Mouse (Mus musculus) testis, adult 2 months (tissue): ENCODE data around the gene Rcan2. TPM values are rescaled to one million over a fixed set of nuclear protein-coding genes. Genes with fewer than 3 reads are reported as not detected.

Source experiments
- H3K27ac ChIP-seq: fragments of 200-500 bp; 2 replicates; pipeline ENCODE4 v1.5.1; 2012; ENCODE audit warnings: low read depth, low read length; ENCODE audit not compliant: control insufficient read depth, insufficient read depth
- H3K27me3 ChIP-seq: fragments of 200-500 bp; 2 replicates; pipeline ENCODE4 v1.6.1; 2012; ENCODE audit warnings: mild to moderate bottlenecking, low read length, moderate library complexity; ENCODE audit not compliant: control insufficient read depth, insufficient read depth
- H3K36me3 ChIP-seq: fragments of 200-500 bp; 2 replicates; pipeline ENCODE4 v1.6.1; 2012; ENCODE audit warnings: mild to moderate bottlenecking, low read length; ENCODE audit not compliant: control insufficient read depth, insufficient read depth
- H3K4me1 ChIP-seq: fragments of 200-500 bp; 2 replicates; pipeline ENCODE4 v1.6.1; 2012; ENCODE audit warnings: low read length; ENCODE audit not compliant: control insufficient read depth, insufficient read depth
- H3K4me3 ChIP-seq: fragments of 200-500 bp; 2 replicates; pipeline ENCODE4 v1.5.1; 2012; ENCODE audit warnings: low read depth, mild to moderate bottlenecking, low read length, moderate library complexity, mixed read lengths; ENCODE audit not compliant: control insufficient read depth
- CTCF ChIP-seq: fragments of 200-500 bp; IDR thresholded peaks from 2 replicates; pipeline ENCODE4 v1.5.1; 2012; ENCODE audit warnings: low read depth, mild to moderate bottlenecking, inconsistent platforms, low read length, moderate library complexity; ENCODE audit not compliant: control insufficient read depth, insufficient read depth, insufficient replicate concordance
- POLR2A ChIP-seq: fragments of 200-500 bp; IDR thresholded peaks from 2 replicates; pipeline ENCODE4 v1.6.1; 2012; ENCODE audit warnings: low read depth, mild to moderate bottlenecking, inconsistent platforms, low read length, moderate library complexity; ENCODE audit not compliant: control insufficient read depth
- polyA plus RNA-seq: library from polyadenylated mRNA; depleted of rRNA; stranded (reverse); fragments of >200 nt; gene quantifications from 2 replicates; pipeline ENCODE4 v1.2.3, GENCODE M21; 2012; rRNA removed

Rcan2 gene
- polyA plus RNA-seq: 1.2 and 1.3 TPM in 2 replicates

DNA sequence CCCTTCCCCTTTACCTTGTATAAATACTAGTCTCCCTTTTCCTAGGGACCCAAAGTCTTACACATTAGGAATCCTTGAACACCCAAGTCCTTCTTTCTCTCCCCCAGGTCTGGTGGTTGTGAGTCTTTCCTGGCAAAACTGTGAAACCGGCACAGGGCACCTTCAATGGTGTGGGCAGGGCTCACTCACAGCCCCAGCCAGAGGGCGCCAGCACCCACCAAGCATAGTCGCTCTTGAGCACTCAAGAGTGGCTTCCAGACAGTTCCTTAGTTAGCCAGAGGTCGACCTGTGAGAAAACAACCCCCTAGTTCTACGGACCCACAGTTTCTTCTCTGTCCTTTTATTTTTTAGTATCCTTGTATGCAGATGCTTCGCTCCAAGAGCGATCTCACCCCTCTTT lies at the start of gene Rcan2:
Rcan2 (plus strand) TSS at position 275 of the 400 bp plus-strand sequence.
- H3K36me3 ChIP-seq: no peaks in the 10 kb centered on the region
- H3K27ac ChIP-seq: no peak within 1 kb of the TSS
- H3K4me1 ChIP-seq: peaks cover 7% of the 10 kb centered on the region
- peak within 1 kb of the TSS; percentile 57 for H3K4me3 ChIP-seq
- 0 out of 2 replicates have a peak, but pooled peaks cover 2% of the 10 kb centered on the region for H3K27me3 ChIP-seq
- no peak for TF ChIP-seq POLR2A
- peak; percentile 35; the same call in 1 of the 2 replicates for TF ChIP-seq CTCF

- Histone ChIP-seq H3K4me3 (no peak overlapping the region), H3K36me3 (no peaks in the 10 kb centered on the region), H3K27me3 (no peaks in the 10 kb centered on the region), H3K27ac (no peak overlapping the region), H3K4me1 (peaks cover 3% of the 10 kb centered on the region)
- TF ChIP-seq CTCF (no peak), POLR2A (no peak)
Measured at GRCm38 (mm10) chr17:43752811-43753210, 48.3 kb upstream of the Rcan2 start.

DNA sequence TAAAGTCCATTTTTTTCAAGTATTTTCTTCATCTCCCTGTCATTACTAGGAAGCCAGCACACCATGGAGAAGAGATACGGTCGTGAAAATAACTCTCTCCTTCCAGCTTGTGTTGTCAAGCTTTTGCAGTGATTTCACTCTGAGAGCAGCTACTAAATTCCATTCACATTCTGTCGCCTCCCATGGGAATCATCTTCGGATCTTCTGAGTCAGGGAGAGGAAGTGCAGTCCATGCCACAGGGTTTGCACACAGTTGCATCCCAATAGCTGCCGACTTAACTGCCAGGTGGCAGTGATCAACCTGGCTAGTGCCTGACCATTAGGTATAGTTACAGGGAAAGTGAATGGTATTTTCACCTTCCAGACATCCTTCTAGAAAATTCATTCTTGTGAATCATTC lies 46.5 kb upstream of the Rcan2 start:
- no peaks in the 10 kb centered on the region for H3K36me3 ChIP-seq
- no peak overlapping the region for H3K4me3 ChIP-seq
- H3K27me3 ChIP-seq: no peaks in the 10 kb centered on the region
- TF ChIP-seq CTCF: no peak
- TF ChIP-seq POLR2A: no peak
- H3K27ac ChIP-seq: no peak overlapping the region
- peaks cover 5% of the 10 kb centered on the region for H3K4me1 ChIP-seq

DNA sequence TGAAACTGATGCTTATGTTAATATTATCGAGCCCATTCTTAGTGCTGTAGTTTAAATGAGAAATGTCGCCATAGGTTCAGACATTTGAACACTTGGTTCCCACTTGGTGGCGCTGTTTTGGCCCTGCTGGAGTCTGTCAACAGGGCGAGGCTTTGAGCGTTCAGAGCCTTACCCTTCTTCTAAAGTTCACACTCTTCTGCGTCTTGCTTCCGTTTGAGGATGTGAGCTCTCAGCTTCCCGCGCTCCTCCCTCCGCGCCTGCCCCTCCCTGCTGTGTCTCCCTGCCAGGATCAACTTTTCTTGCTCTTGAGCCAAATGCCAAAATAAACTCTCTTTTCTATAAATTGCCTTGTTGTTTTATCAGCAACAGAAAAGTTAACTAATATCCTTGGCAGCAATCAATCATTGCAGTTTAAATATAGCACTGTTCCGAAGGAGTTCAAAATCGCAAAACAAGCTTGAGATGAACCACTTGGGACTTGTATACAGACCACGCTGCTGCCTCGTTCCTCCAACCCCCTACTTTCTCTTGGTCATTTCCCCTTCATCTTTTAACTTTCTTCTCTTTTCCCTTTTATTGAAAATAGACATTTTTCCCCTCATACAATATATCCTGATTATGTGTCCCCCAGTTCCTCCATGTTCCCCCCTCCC lies 42.4 kb upstream of the Rcan2 start:
- Histone ChIP-seq H3K27me3 (no peaks in the 10 kb centered on the region), H3K4me1 (peaks cover 5% of the 10 kb centered on the region), H3K4me3 (no peak overlapping the region), H3K27ac (no peak overlapping the region), H3K36me3 (no peaks in the 10 kb centered on the region)
- TF ChIP-seq CTCF (no peak), POLR2A (no peak)

DNA sequence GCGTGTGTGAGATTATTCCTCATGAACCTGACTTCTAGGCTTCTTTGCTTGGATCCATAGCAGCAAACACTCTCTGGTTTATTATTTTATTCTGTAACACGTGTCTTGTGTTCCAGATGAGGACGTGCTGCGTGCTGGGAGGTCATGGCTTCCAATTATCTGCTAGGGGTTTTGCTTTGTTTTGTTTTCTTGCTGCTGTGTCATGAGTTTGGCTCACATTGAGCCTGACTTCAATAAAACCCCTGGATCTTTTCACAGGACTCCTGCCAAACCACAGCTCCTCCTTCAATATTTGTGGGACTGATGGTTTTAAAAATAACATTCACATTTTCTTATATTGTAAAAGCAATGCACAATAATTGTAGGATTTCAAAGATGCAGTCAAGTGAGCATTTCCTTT lies 16.6 kb upstream of the Rcan2 start:
- H3K27me3 ChIP-seq: no peaks in the 10 kb centered on the region
- no peak overlapping the region for H3K4me3 ChIP-seq
- H3K27ac ChIP-seq: no peak overlapping the region
- no peak for TF ChIP-seq POLR2A
- TF ChIP-seq CTCF: no peak
- no peaks in the 10 kb centered on the region for H3K4me1 ChIP-seq
- H3K36me3 ChIP-seq: no peaks in the 10 kb centered on the region

DNA sequence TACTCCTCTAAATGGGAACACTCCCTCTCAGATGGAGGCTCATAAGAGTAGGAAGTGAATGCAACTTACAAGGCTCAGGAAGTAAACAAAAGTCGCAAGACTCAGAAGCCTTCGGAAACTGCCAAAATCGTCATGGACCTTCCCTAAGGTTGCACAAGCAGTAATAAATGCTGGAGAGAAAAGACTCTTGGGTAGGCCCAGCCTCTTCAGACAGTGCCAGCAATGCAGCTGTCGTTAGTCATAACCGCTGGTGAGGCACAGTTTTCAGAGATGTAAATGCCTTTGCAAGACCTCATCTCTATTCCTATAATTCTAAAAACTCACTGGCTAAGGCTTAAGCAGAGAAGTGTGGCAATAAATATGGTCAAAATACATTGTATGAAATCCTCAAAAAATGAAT lies 12.9 kb upstream of the Rcan2 start:
- H3K4me3 ChIP-seq: no peak overlapping the region
- H3K27ac ChIP-seq: no peak overlapping the region
- H3K36me3 ChIP-seq: no peaks in the 10 kb centered on the region
- H3K4me1 ChIP-seq: no peaks in the 10 kb centered on the region
- H3K27me3 ChIP-seq: no peaks in the 10 kb centered on the region
- no peak for TF ChIP-seq POLR2A
- no peak for TF ChIP-seq CTCF

- no peaks in the 10 kb centered on the region for H3K27me3 ChIP-seq
- no peak for TF ChIP-seq POLR2A
- TF ChIP-seq CTCF: no peak
- no peak overlapping the region for H3K4me3 ChIP-seq
- H3K4me1 ChIP-seq: no peaks in the 10 kb centered on the region
- H3K27ac ChIP-seq: no peak overlapping the region
- no peaks in the 10 kb centered on the region for H3K36me3 ChIP-seq
Measured at GRCm38 (mm10) chr17:43789376-43789775, 11.8 kb upstream of the Rcan2 start.
